ENCODE assay signal across 18 mouse cellular contexts in the genomic region with DNA sequence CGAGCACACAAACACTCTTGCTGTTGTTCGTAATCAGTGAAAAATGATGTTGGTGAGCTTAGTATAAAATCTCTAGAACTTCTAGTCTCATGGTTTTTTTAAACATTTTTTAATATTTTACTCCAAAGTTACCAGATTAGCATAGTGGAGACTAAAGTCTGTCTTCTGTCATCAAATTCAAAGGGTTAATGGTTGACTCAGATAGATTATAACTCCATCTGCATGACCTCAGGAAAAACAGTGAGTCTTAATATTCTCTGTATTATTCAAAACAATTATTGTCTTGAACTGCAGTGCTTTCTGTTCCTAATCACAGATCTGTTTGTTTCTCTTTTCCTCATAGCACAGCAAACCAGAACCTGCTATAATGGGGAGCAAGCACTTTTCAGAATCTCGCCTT. TPM values are rescaled to one million over a fixed set of nuclear protein-coding genes. Genes with fewer than 3 reads are reported as not detected.
"Had no signal": no experiment of that assay in that cellular context is flagged by ENCODE, and none has a peak within 500 bp of the region (broad histone marks: within the 10 kb centered on the region; RNA-seq: fewer than 3 reads in every experiment).

No protein-coding gene starts in this region.

- H3K36me3 ChIP-seq: neural tube, embryonic 13.5 days; neural tube, embryonic 15.5 days; stomach, embryonic 15.5 days had no signal

- H3K27me3 ChIP-seq: neural tube, embryonic 13.5 days; neural tube, embryonic 15.5 days; stomach, embryonic 15.5 days had no signal

- H3K4me3 ChIP-seq: neural tube, embryonic 13.5 days; neural tube, embryonic 15.5 days; stomach, embryonic 15.5 days had no signal

- H3K27ac ChIP-seq: neural tube, embryonic 13.5 days; neural tube, embryonic 15.5 days; stomach, embryonic 15.5 days; stomach, postnatal 0 days had no signal

- DNase-seq: retina, postnatal 1 day; right cerebral cortex, adult 18-20 months; right cerebral cortex, postnatal 14 days; right cerebral cortex, postnatal 25 days; right cerebral cortex, postnatal 4 days; spleen, adult 18-20 months; thymus, adult 18-20 months; thymus, adult 2 months; thymus, postnatal 14 days; thymus, postnatal 25 days; thymus, postnatal 36 days; thymus, postnatal 4 days had no signal

RNA-seq across cellular contexts. Expression of gene Me1, which starts 4.7 kb away (rescaled TPM):
- total RNA-seq: neutrophil, adult 5-6 weeks had no signal

RNA-seq across cellular contexts. Expression of gene Prss35, which starts 52.3 kb away (rescaled TPM):
- total RNA-seq: neutrophil, adult 5-6 weeks had no signal
- polyA plus RNA-seq: small intestine, adult 2 months had no signal
